ENCODE assay signal across 7 mouse cellular contexts in the genomic region with DNA sequence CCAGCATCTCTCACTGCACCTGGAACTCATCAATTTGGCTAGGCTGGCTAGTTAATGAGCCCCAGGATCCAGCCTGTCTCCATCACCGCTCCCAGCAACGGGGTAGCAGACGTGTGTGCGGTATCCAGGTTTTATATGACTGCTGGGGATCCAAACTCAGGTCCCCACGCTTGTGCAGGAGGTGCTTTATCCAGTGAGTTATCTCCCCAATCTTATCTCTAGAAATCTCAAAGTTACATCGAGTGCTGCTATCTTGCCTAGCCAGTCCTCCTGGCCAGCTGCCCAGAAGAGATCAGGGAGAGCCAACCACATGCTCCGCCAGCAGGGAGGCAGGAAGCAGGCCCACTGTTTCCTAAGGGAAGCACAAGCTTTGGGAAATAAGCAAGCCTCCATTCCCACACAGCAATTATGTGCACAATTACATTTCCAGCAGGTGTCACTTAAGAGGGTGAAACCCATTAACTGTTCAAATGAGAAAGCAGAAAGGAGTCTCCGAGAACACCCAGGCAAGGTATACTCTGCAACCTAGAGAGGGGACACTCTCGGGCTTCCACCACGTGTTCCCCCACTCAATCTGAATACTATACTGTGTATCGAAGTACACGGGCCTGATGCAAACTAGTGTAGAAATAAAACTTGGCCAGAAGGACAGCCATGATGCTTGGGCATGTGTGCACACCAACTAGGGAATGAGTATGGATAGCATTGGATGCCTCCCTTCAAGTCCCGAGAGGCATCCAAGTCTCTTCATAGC.
A peak's percentile ranks its signal among the peaks of the same experiment; 100 is the strongest.
DNase-seq lines count a peak whose midpoint lies in the region; ATAC-seq lines count a peak whose summit lies in the region.

No protein-coding gene starts in this region.

- peak overlapping the region; percentile 46 for H3K27ac ChIP-seq in forebrain, embryonic 15.5 days (replicated peaks)
- H3K27ac ChIP-seq in hindbrain, embryonic 16.5 days (ENCODE audit: low read depth, low read length): no peak overlapping the region
- no peak overlapping the region for H3K27ac ChIP-seq in midbrain, embryonic 16.5 days (ENCODE audit: low read length)

- no peak overlapping the region for H3K4me2 ChIP-seq in forebrain, embryonic 15.5 days (replicated peaks)
- H3K4me2 ChIP-seq in hindbrain, embryonic 16.5 days (ENCODE audit: low read length): no peak overlapping the region
- H3K4me2 ChIP-seq in midbrain, embryonic 16.5 days (ENCODE audit: low read length): no peak overlapping the region

- no peaks in the 10 kb centered on the region for H3K27me3 ChIP-seq in forebrain, embryonic 15.5 days
- no peaks in the 10 kb centered on the region for H3K27me3 ChIP-seq in hindbrain, embryonic 16.5 days (replicated peaks; ENCODE audit: control insufficient read depth, insufficient read depth, low read length)
- no peaks in the 10 kb centered on the region for H3K27me3 ChIP-seq in midbrain, embryonic 16.5 days (ENCODE audit: control insufficient read depth, insufficient read depth, low read depth, low read length)

- peaks cover 47% of the 10 kb centered on the region for H3K4me1 ChIP-seq in forebrain, embryonic 15.5 days
- H3K4me1 ChIP-seq in hindbrain, embryonic 16.5 days (ENCODE audit: control insufficient read depth, insufficient read depth, low read depth, low read length): peaks cover 23% of the 10 kb centered on the region
- peaks cover 12% of the 10 kb centered on the region for H3K4me1 ChIP-seq in midbrain, embryonic 16.5 days (ENCODE audit: control insufficient read depth, insufficient read depth, low read length)

- H3K36me3 ChIP-seq in forebrain, embryonic 15.5 days: no peaks in the 10 kb centered on the region
- no peaks in the 10 kb centered on the region for H3K36me3 ChIP-seq in hindbrain, embryonic 16.5 days (ENCODE audit: control insufficient read depth, insufficient read depth, low read length)
- H3K36me3 ChIP-seq in midbrain, embryonic 16.5 days (ENCODE audit: control insufficient read depth, insufficient read depth, low read length): no peaks in the 10 kb centered on the region

- no peaks in the 10 kb centered on the region for H3K9me3 ChIP-seq in forebrain, embryonic 15.5 days
- H3K9me3 ChIP-seq in hindbrain, embryonic 16.5 days (ENCODE audit: control insufficient read depth, low read length): no peaks in the 10 kb centered on the region
- no peaks in the 10 kb centered on the region for H3K9me3 ChIP-seq in midbrain, embryonic 16.5 days (replicated peaks; ENCODE audit: control insufficient read depth, low read length, poor library complexity, severe bottlenecking)

- no peak overlapping the region for H3K9ac ChIP-seq in forebrain, embryonic 15.5 days (replicated peaks)
- H3K9ac ChIP-seq in hindbrain, embryonic 16.5 days (ENCODE audit: low read depth, low read length): no peak overlapping the region
- H3K9ac ChIP-seq in midbrain, embryonic 16.5 days (ENCODE audit: low read depth, low read length): no peak overlapping the region

- ATAC-seq in forebrain, embryonic 15.5 days (replicated peaks): peak; percentile 75
- peak; percentile 57 for ATAC-seq in hindbrain, embryonic 16.5 days
- peak; percentile 32; the same call in 1 of the 2 replicates for ATAC-seq in midbrain, embryonic 16.5 days

- 58% methylated on average over 13 of the region's 13 CpGs for WGBS in forebrain, embryonic 15.5 days
- 59% methylated on average over 13 of the region's 13 CpGs for WGBS in hindbrain, embryonic 16.5 days
- 75% methylated on average over 13 of the region's 13 CpGs for WGBS in midbrain, embryonic 16.5 days

- H3K4me3 ChIP-seq in forebrain, embryonic 15.5 days: no peak overlapping the region
- no peak overlapping the region for H3K4me3 ChIP-seq in hindbrain, embryonic 16.5 days (ENCODE audit: low read length)
- no peak overlapping the region for H3K4me3 ChIP-seq in midbrain, embryonic 16.5 days (ENCODE audit: low read depth, low read length)

- peak; percentile 15 for DNase-seq in NIH3T3 (ENCODE audit: low read depth)
- DNase-seq in adrenal gland, postnatal 14 days: peak; percentile 86
- peak; percentile 58 to 66 for DNase-seq in layer of hippocampus, postnatal 36 days
- DNase-seq in embryo, embryonic 11 days: no peak
